Mouse (Mus musculus) intestine, embryonic 15.5 days (tissue): ENCODE data around the gene Arhgap28. TPM values are rescaled to one million over a fixed set of nuclear protein-coding genes. Genes with fewer than 3 reads are reported as not detected.
A peak's percentile ranks its signal among the peaks of the same experiment; 100 is the strongest.

Experiments used
- ATAC-seq: fragments of 200-750 bp; cut with Nextera tagmentation; 2 replicates; pipeline ENCODE4 v1.8.0; 2017; ENCODE audit warnings: moderate TSS enrichment, moderate library complexity
- H3K27ac ChIP-seq: fragments of 300-500 bp; sonication (generic); 2 replicates; pipeline ENCODE4 v1.5.1; 2015; ENCODE audit warnings: mild to moderate bottlenecking, inconsistent platforms
- H3K27me3 ChIP-seq: fragments of 300-500 bp; sonication (generic); replicated peaks from 2 replicates; pipeline ENCODE4 v1.6.1; 2015; ENCODE audit warnings: inconsistent platforms
- H3K36me3 ChIP-seq: fragments of 300-500 bp; sonication (generic); 2 replicates; pipeline ENCODE4 v1.6.1; 2015; ENCODE audit warnings: inconsistent platforms
- H3K4me1 ChIP-seq: fragments of 300-500 bp; sonication (generic); replicated peaks from 2 replicates; pipeline ENCODE4 v1.6.1; 2015; ENCODE audit warnings: inconsistent platforms
- H3K4me2 ChIP-seq: fragments of 300-500 bp; sonication (generic); replicated peaks from 2 replicates; pipeline ENCODE4 v1.6.1; 2015; ENCODE audit warnings: mild to moderate bottlenecking, inconsistent platforms
- H3K4me3 ChIP-seq: fragments of 300-500 bp; sonication (generic); replicated peaks from 2 replicates; pipeline ENCODE4 v1.5.1; 2015; ENCODE audit warnings: inconsistent platforms
- H3K9ac ChIP-seq: fragments of 300-500 bp; sonication (generic); 2 replicates; pipeline ENCODE4 v1.6.1; 2015; ENCODE audit warnings: inconsistent platforms
- H3K9me3 ChIP-seq: fragments of 300-500 bp; sonication (generic); 2 replicates; pipeline ENCODE4 v1.6.1; 2016; ENCODE audit warnings: inconsistent platforms
- WGBS: fragments of 180-500 bp; shearing (Covaris S2); methylation state at CpG from one replicate; pipeline ENCODE4 v1.1.7; 2015; 5-methylcytosine and 5-hydroxymethylcytosine counted together
- polyA plus RNA-seq: library from polyadenylated mRNA; unstranded; fragments of >200 nt; fragmentation: Nextera tagmentation; extraction: Ambion mirVana; gene quantifications from 2 replicates; pipeline ENCODE4 v1.2.1, GENCODE M21; 2015

Arhgap28 gene
- polyA plus RNA-seq, result 17.5 and 19.1 TPM in 2 replicates

DNA sequence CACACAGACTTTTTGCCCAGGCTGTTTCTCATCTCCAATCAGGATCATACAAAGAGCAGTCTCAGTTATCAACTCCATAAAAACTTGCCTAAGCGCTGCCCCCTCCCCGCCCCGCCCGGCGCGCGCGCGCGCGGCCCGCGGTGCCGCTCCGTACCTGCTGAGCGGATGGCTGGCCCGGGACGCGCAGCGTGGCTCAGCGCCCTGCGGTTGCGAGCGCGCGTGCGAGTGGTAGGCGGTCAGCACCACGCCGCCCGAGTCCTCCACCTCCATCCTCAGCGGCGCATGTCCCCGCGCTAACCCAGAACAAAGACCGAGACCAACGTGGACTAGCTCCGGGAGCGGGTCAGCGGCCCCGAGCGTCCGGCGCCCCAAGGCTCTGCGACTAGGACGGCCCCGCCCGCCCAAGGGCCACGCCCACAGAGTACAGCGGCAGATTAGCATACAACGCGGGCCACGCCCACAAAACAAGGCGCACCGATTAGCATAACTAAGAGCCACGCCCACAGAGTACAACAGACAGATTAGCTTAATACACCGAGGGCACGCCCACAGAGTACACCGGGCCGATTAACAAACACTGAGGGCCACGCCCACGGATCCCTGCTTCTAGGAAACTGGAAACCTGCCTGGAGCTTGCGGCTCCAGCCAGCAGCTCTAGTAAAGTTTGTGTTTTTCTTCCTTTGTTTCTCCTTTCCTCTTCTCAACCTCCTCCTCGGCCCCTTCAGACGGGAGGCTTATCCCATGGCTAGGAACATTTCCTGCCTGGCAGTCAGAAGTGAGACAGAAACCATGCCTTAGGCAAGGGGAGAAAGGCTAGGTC, at the start of gene Arhgap28:
Arhgap28 (minus strand) TSS at position 380 of the 820 bp plus-strand sequence.
- Histone ChIP-seq H3K27ac (peak within 1 kb of the TSS; percentile 95), H3K4me1 (peaks cover 19% of the 10 kb centered on the region), H3K9me3 (no peaks in the 10 kb centered on the region), H3K4me2 (peak within 1 kb of the TSS; percentile 64), H3K9ac (peak within 1 kb of the TSS; percentile 70), H3K36me3 (no peaks in the 10 kb centered on the region), H3K4me3 (peak within 1 kb of the TSS; percentile 75), H3K27me3 (no peaks in the 10 kb centered on the region)
- peak; percentile 97 for ATAC-seq
- under 1% methylated on average over 62 of the region's 65 CpGs for WGBS

- H3K4me3 ChIP-seq, result no peak overlapping the region
- no peaks in the 10 kb centered on the region for H3K4me1 ChIP-seq
- no peaks in the 10 kb centered on the region for H3K9me3 ChIP-seq
- no peak overlapping the region for H3K4me2 ChIP-seq
- WGBS, result 71% methylated on average over 7 of the region's 7 CpGs
- H3K36me3 ChIP-seq, result no peaks in the 10 kb centered on the region
- no peaks in the 10 kb centered on the region for H3K27me3 ChIP-seq
- H3K27ac ChIP-seq, result no peak overlapping the region
- H3K9ac ChIP-seq, result no peak overlapping the region
- no peak for ATAC-seq
Observed at GRCm38 (mm10) chr17:68046341-68046675, 42.4 kb upstream of the Arhgap28 start.

DNA sequence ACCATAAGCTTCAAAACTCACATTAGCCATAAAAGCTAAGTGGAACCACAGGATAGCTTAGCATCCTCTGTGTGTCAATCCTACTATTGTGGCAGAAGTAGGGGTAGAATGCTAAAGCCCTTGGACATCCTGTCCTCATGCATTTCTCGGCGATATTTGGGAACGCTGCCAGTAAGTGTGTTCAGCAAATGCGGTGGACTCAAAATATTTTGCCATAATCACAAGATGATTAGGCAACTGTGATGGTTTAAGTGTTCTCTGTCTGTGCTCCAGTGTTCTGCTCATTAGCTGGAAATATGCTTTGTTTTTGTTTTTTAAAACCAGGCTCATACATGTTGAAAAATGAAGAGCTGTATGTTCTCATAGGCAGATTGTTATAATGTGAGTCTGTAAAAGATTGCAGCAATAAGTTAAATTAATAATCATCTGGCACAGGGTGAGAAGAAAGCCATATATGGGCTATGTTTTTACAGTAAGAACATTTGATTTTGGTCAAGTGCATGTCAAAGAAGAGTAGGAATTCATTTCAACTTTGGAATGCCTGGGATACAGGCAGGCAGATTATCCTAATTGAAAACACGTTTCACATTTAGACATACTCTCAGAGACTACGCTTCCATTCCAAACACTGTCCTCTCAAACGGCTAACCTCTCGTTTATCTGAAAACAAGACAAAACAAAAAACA, 41.9 kb upstream of the Arhgap28 start:
- ATAC-seq, result no peak
- Histone ChIP-seq H3K4me2 (no peak overlapping the region), H3K9me3 (no peaks in the 10 kb centered on the region), H3K27me3 (no peaks in the 10 kb centered on the region), H3K4me3 (no peak overlapping the region), H3K4me1 (no peaks in the 10 kb centered on the region), H3K36me3 (no peaks in the 10 kb centered on the region), H3K27ac (no peak overlapping the region), H3K9ac (no peak overlapping the region)
- 53% methylated on average over 8 of the region's 8 CpGs for whole genome bisulfite sequencing

GRCm38 (mm10) chr17:68042377-68042776, 38.5 kb upstream of the Arhgap28 start:
- Histone ChIP-seq H3K27me3 (no peaks in the 10 kb centered on the region), H3K27ac (no peak overlapping the region), H3K4me2 (no peak overlapping the region), H3K9ac (no peak overlapping the region), H3K36me3 (no peaks in the 10 kb centered on the region), H3K4me3 (no peak overlapping the region), H3K4me1 (no peaks in the 10 kb centered on the region), H3K9me3 (no peaks in the 10 kb centered on the region)
- 99% methylated on average over 4 of the region's 4 CpGs for WGBS
- ATAC-seq, result no peak

DNA sequence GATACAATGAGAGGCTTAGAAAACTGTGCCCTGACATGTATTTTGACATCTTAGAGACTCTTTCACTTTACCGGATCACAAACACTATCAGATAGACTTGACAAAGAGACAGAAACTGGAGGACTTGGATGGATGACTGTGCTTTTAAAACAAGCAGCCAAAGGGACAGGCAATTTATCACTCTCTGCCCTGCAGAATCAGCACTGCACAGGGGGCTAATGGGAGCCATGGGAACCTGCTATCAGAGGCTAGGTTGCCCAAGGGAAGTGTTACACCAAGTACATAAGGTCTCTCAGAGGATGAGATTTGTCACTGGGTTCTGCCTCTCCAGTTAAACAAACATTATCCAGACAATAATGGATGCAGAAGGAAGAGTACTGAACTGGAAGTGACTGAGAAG, 33.1 kb upstream of the Arhgap28 start:
- no peak overlapping the region for H3K9ac ChIP-seq

GRCm38 (mm10) chr17:68029495-68029894, 25.6 kb upstream of the Arhgap28 start:
- Histone ChIP-seq H3K27ac (no peak overlapping the region), H3K4me3 (no peak overlapping the region), H3K9ac (no peak overlapping the region), H3K9me3 (no peaks in the 10 kb centered on the region), H3K27me3 (no peaks in the 10 kb centered on the region), H3K4me2 (no peak overlapping the region), H3K4me1 (no peaks in the 10 kb centered on the region), H3K36me3 (no peaks in the 10 kb centered on the region)
- no peak for ATAC-seq
- 84% methylated on average over 5 of the region's 5 CpGs for WGBS

More for the DNA sequence above, 33.1 kb upstream of the Arhgap28 start:
- Histone ChIP-seq H3K4me3 (no peak overlapping the region), H3K9me3 (no peaks in the 10 kb centered on the region), H3K4me1 (no peaks in the 10 kb centered on the region), H3K36me3 (no peaks in the 10 kb centered on the region), H3K27ac (no peak overlapping the region), H3K27me3 (no peaks in the 10 kb centered on the region), H3K4me2 (no peak overlapping the region)
- ATAC-seq, result no peak
- WGBS, result 46% methylated on average over 1 of the region's 1 CpGs

DNA sequence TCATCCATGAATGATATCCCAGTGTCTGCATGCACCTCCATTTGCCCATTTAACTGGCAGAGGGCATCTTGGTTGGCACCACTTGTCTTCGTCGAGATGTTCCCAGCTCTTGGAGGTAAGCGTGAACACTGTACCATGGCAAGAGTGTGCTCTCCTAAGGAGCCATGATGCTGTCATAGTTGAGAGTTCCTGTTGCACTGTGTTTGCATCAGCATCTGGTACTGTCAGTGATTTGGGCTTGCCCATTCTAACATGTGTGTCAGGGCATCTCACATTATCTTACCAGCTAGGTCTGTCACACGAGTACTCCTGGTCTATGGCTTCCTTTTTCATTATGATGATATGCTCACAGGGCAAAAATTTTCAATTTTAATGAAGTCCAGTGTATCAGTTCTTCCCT, 24.6 kb upstream of the Arhgap28 start:
- Histone ChIP-seq H3K4me1 (no peaks in the 10 kb centered on the region), H3K27ac (no peak overlapping the region), H3K36me3 (no peaks in the 10 kb centered on the region), H3K9ac (no peak overlapping the region), H3K4me3 (no peak overlapping the region), H3K9me3 (no peaks in the 10 kb centered on the region), H3K27me3 (no peaks in the 10 kb centered on the region), H3K4me2 (no peak overlapping the region)
- ATAC-seq, result no peak
- WGBS, result 92% methylated on average over 4 of the region's 4 CpGs

GRCm38 (mm10) chr17:68024327-68024726, 20.4 kb upstream of the Arhgap28 start:
- Histone ChIP-seq H3K4me1 (0 out of 2 replicates have a peak, but pooled peaks cover 5% of the 10 kb centered on the region), H3K4me2 (no peak overlapping the region), H3K9me3 (no peaks in the 10 kb centered on the region), H3K27ac (no peak overlapping the region), H3K36me3 (no peaks in the 10 kb centered on the region), H3K4me3 (no peak overlapping the region), H3K9ac (no peak overlapping the region), H3K27me3 (no peaks in the 10 kb centered on the region)
- no peak for ATAC-seq
- 58% methylated on average over 7 of the region's 7 CpGs for WGBS

DNA sequence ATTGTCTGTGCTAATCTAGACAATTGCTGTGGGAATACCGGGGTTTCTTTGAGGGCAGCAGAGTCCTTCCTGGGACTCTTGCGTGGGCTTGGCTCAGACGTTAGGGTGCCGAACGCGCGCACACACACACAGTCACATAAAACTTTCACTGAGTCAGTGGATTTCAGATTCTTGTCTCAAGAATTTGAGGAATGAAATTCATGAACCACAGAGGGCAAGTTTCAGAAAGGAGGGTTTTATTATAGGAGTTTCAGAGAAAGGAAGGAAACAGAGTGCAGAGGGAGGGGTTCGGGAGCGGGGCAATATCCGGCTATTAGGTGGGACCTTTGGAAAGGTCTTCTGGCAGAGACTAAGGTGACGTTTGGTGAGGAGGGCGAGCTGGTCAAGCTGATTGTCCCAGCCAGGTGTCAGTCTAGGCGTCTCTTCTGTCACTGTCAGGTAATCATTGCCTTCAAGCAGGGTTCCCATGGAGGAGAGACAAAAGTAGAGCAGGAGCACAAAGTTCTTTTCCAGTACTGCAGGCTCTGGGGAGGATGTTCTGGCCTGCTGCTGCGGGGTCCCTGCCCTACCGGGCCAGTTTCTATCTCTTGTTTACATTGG, 15.6 kb upstream of the Arhgap28 start:
- Histone ChIP-seq H3K27ac (no peak overlapping the region), H3K4me3 (no peak overlapping the region), H3K4me1 (0 out of 2 replicates have a peak, but pooled peaks cover 6% of the 10 kb centered on the region), H3K4me2 (no peak overlapping the region), H3K36me3 (no peaks in the 10 kb centered on the region), H3K27me3 (no peaks in the 10 kb centered on the region), H3K9me3 (no peaks in the 10 kb centered on the region), H3K9ac (no peak overlapping the region)
- WGBS, result 47% methylated on average over 15 of the region's 15 CpGs
- peak; percentile 36; the same call in 1 of the 2 replicates for ATAC-seq

- Histone ChIP-seq H3K4me1 (0 out of 2 replicates have a peak, but pooled peaks cover 6% of the 10 kb centered on the region), H3K4me3 (no peak overlapping the region), H3K27ac (no peak overlapping the region), H3K4me2 (no peak overlapping the region), H3K27me3 (no peaks in the 10 kb centered on the region), H3K9me3 (no peaks in the 10 kb centered on the region), H3K36me3 (no peaks in the 10 kb centered on the region), H3K9ac (no peak overlapping the region)
- ATAC-seq, result no peak
- WGBS, result 31% methylated on average over 3 of the region's 3 CpGs
Observed at GRCm38 (mm10) chr17:68017095-68017494, 13.2 kb upstream of the Arhgap28 start.

- 65% methylated on average over 5 of the region's 5 CpGs for WGBS
Observed at GRCm38 (mm10) chr17:68011606-68012005, 7.7 kb upstream of the Arhgap28 start.

DNA sequence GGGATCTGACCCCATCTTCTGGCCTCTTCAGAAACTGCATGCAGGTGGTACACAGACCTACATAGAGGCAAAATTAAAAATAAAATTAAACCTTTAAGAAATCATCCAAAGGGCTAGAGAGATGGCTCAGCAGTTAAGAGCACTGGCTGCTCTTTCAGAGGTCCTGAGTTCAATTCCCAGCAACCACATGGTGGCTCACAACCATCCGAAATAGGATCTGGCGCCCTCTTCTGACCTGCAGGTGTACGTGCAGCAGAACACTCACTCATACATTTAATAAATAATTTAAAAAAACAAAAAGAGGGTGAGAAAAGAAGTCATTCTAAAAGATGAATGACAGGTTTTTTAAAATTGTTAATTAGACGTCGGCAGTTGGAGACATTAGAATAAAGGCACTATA, 6.1 kb upstream of the Arhgap28 start:
- no peak for ATAC-seq
- WGBS, result 92% methylated on average over 5 of the region's 5 CpGs

More at GRCm38 (mm10) chr17:68011606-68012005, 7.7 kb upstream of the Arhgap28 start:
- Histone ChIP-seq H3K9ac (no peak overlapping the region), H3K27me3 (no peaks in the 10 kb centered on the region), H3K9me3 (no peaks in the 10 kb centered on the region), H3K4me1 (no peaks in the 10 kb centered on the region), H3K36me3 (no peaks in the 10 kb centered on the region), H3K27ac (no peak overlapping the region), H3K4me2 (no peak overlapping the region), H3K4me3 (no peak overlapping the region)
- ATAC-seq, result no peak

More for the DNA sequence above, 6.1 kb upstream of the Arhgap28 start:
- H3K36me3 ChIP-seq, result no peaks in the 10 kb centered on the region
- H3K4me1 ChIP-seq, result peaks cover 4% of the 10 kb centered on the region; the same call in 1 of the 2 replicates
- H3K9ac ChIP-seq, result no peak overlapping the region
- H3K9me3 ChIP-seq, result no peaks in the 10 kb centered on the region
- H3K27ac ChIP-seq, result no peak overlapping the region
- H3K4me2 ChIP-seq, result no peak overlapping the region
- H3K27me3 ChIP-seq, result no peaks in the 10 kb centered on the region
- H3K4me3 ChIP-seq, result no peak overlapping the region
